Mouse (Mus musculus) stomach, postnatal 0 days (tissue): ENCODE results near the gene Rnasek. TPM values are rescaled to one million over a fixed set of nuclear protein-coding genes. Genes with fewer than 3 reads are reported as not detected.

Experiments
- ATAC-seq: fragments of 200-750 bp; cut with Nextera tagmentation; 2 replicates; pipeline ENCODE4 v1.8.0; 2017; ENCODE audit not compliant: low FRiP score, low TSS enrichment
- DNase-seq: peaks from one replicate; pipeline ENCODE4 v3.0.0-alpha.2; 2016; ENCODE audit warnings: low spot score
- H3K27ac ChIP-seq: fragments of 300-500 bp; sonication (generic); replicated peaks from 2 replicates; pipeline ENCODE4 v1.5.1; 2014; ENCODE audit warnings: mild to moderate bottlenecking, control low read depth
- H3K27me3 ChIP-seq: fragments of 300-500 bp; sonication (generic); 2 replicates; pipeline ENCODE4 v1.6.1; 2014; ENCODE audit warnings: low read length; ENCODE audit not compliant: control insufficient read depth, insufficient read depth
- H3K36me3 ChIP-seq: fragments of 300-500 bp; sonication (generic); 2 replicates; pipeline ENCODE4 v1.6.1; 2014; ENCODE audit warnings: low read length, mixed read lengths; ENCODE audit not compliant: control insufficient read depth, insufficient read depth
- H3K4me1 ChIP-seq: fragments of 300-500 bp; sonication (generic); replicated peaks from 2 replicates; pipeline ENCODE4 v1.6.1; 2014; ENCODE audit warnings: antibody characterized with exemption; ENCODE audit not compliant: control insufficient read depth, insufficient read depth
- H3K4me2 ChIP-seq: fragments of 300-500 bp; sonication (generic); replicated peaks from 2 replicates; pipeline ENCODE4 v1.6.1; 2014; ENCODE audit warnings: low read depth, mild to moderate bottlenecking, control low read depth, moderate library complexity
- H3K4me3 ChIP-seq: fragments of 300-500 bp; sonication (generic); 2 replicates; pipeline ENCODE4 v1.5.1; 2014; ENCODE audit warnings: low read depth, low read length, control low read depth
- H3K9ac ChIP-seq: fragments of 300-500 bp; sonication (generic); 2 replicates; pipeline ENCODE4 v1.6.1; 2014; ENCODE audit warnings: mild to moderate bottlenecking, low read length, control low read depth, mixed read lengths
- H3K9me3 ChIP-seq: fragments of 300-500 bp; sonication (generic); 2 replicates; pipeline ENCODE4 v1.6.1; 2016; ENCODE audit warnings: low read length; ENCODE audit not compliant: control insufficient read depth
- CTCF ChIP-seq: IDR thresholded peaks from 2 replicates; pipeline ENCODE4 v1.5.1; 2016; ENCODE audit warnings: antibody characterized with exemption, low read depth, mild to moderate bottlenecking, moderate library complexity
- EP300 ChIP-seq: optimal IDR thresholded peaks from 2 replicates; pipeline ENCODE3; 2016; ENCODE audit warnings: antibody characterized with exemption
- WGBS: fragments of 180-500 bp; shearing (Covaris S2); extraction: QIAGEN DNeasy Blood & Tissue Kit; methylation state at CpG from one replicate; pipeline ENCODE4 v1.1.7; 2014; 5-methylcytosine and 5-hydroxymethylcytosine counted together
- polyA plus RNA-seq: library from polyadenylated mRNA; unstranded; fragments of >200 nt; fragmentation: Nextera tagmentation; extraction: Ambion mirVana; gene quantifications from 2 replicates; pipeline ENCODE4 v1.2.1, GENCODE M21; 2015

Rnasek gene
- polyA plus RNA-seq, 1 experiment from 2014 or later = 326 TPM

DNA sequence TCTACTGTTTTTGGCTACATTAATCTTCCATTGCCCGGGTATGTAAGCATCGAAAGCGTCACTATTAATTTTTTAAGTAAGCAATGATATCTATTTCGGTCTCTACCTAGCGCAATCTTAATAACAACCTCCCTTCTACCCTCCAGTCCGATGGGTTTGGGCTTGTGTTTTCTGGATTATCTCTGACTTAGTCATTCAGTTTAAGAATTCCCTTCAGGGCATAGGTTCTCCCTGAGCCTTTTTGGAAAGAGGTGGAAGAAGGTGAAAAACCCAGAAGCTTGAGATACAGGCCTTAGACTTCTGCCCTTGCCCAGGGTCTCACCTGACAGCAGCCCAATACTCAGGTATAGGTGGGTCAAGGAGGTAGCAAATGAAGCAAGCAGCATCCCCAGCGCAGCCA lies 19.8 kb downstream of the Rnasek start:
- peak overlapping the region; percentile 92 for H3K4me2 ChIP-seq
- H3K9me3 ChIP-seq = no peaks in the 10 kb centered on the region
- H3K9ac ChIP-seq = peak overlapping the region; percentile 67
- H3K4me1 ChIP-seq = no peaks in the 10 kb centered on the region
- DNase-seq = no peak
- H3K4me3 ChIP-seq = peak overlapping the region; percentile 48
- H3K27ac ChIP-seq = peak overlapping the region; percentile 84
- TF ChIP-seq EP300 (no peak), CTCF (no peak)
- 55% methylated on average over 7 of the region's 7 CpGs for WGBS
- no peak for ATAC-seq
- H3K36me3 ChIP-seq = no peaks in the 10 kb centered on the region
- no peaks in the 10 kb centered on the region for H3K27me3 ChIP-seq

DNA sequence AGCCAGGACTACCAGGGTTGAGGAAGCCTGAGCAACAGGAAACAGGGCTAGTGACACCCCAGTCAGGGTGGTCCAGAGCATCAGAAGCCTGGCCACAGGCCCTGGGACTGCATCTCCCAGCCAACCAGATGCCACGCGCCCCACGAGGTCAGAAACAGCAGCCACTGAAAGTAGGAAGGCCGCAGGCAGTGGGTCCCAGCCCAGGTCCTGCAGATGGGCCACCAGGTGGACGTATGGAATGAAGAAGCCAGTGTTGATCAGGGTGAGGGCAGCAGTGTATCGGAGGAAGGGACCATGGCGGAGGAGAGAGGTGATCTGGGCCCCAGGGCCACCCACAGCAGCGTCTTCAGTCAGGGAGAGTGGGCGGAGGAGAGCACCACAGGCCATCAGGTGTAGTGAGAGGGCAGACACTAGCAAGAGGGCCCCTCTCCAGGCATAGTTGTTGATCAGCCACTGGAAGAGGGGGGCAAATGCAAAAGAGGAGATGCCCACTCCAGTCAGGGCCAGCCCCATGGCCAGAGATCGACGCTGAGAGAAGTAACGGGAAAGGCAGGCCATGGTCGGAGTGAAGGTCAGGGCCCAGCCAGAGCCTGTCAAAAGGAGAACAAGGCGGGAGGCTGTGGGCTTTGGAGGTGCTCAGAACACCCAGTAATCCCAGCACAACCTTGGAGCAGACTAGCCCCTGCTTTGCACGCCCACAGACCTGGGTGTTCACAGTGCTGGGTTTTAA lies 20.7 kb downstream of the Rnasek start:
- no peak for ATAC-seq
- peaks cover 3% of the 10 kb centered on the region; the same call in 1 of the 2 replicates for H3K27me3 ChIP-seq
- H3K36me3 ChIP-seq = no peaks in the 10 kb centered on the region
- no peak overlapping the region for H3K27ac ChIP-seq
- TF ChIP-seq CTCF = no peak
- H3K4me3 ChIP-seq = no peak overlapping the region
- H3K9ac ChIP-seq = no peak overlapping the region
- 89% methylated on average over 15 of the region's 15 CpGs for WGBS
- H3K9me3 ChIP-seq = no peaks in the 10 kb centered on the region
- H3K4me1 ChIP-seq = peaks cover 3% of the 10 kb centered on the region; the same call in 1 of the 2 replicates
- no peak for DNase-seq
- no peak overlapping the region for H3K4me2 ChIP-seq

DNA sequence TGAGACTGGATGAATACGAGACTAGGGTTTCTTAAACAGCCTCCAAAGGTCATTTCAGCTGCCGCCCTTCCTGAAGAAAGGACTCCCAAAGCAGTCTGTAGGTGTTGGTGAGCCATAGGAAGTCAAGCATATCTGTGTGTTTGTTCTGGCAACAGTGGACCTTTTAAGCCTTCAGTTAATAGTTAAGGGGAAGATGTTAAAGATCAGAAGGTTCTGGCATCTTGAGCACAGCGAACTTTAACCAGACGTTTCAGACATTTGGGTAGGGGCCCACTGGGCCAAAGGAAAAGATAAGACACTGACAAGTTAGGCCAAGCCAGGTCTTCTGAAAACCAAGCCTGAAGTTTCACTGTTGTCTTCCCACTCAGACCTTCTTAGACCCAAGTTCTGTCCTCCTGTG lies 21.6 kb downstream of the Rnasek start:
- TF ChIP-seq EP300 = no peak
- no peak for TF ChIP-seq CTCF
- Histone ChIP-seq H3K4me2 (no peak overlapping the region), H3K4me1 (peaks cover 3% of the 10 kb centered on the region; the same call in 1 of the 2 replicates), H3K27me3 (peaks cover 3% of the 10 kb centered on the region; the same call in 1 of the 2 replicates), H3K27ac (no peak overlapping the region), H3K36me3 (no peaks in the 10 kb centered on the region), H3K9me3 (no peaks in the 10 kb centered on the region), H3K4me3 (no peak overlapping the region), H3K9ac (no peak overlapping the region)
- no peak for ATAC-seq
- no peak for DNase-seq
- WGBS = 59% methylated on average over 4 of the region's 4 CpGs

DNA sequence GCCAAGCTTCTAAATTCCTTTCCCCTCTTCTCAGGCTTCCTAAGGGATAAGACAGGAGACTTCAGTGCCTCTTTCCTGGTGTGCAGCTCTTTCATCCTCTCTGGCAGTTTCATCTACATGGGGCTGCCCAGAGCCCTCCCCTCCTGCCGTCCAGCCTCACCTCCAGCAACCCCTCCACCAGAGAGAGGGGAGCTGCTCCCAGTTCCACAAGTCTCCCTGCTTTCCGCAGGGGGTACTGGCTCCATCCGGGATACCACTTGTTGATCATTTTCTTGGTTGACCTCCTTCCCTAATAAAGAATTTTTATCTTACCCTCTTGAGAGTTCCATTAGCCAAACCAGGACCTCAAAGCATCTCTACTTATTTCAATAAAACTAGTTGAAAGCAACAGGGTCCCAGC lies 23.5 kb downstream of the Rnasek start:
- H3K36me3 ChIP-seq = no peaks in the 10 kb centered on the region
- peaks cover 3% of the 10 kb centered on the region; the same call in 1 of the 2 replicates for H3K27me3 ChIP-seq
- H3K27ac ChIP-seq = no peak overlapping the region
- no peak overlapping the region for H3K4me2 ChIP-seq
- no peak overlapping the region for H3K9ac ChIP-seq
- ATAC-seq = no peak
- no peaks in the 10 kb centered on the region for H3K9me3 ChIP-seq
- H3K4me1 ChIP-seq = peaks cover 3% of the 10 kb centered on the region; the same call in 1 of the 2 replicates
- no peak for TF ChIP-seq CTCF
- no peak for TF ChIP-seq EP300
- WGBS = 66% methylated on average over 3 of the region's 3 CpGs
- DNase-seq = no peak
- H3K4me3 ChIP-seq = no peak overlapping the region

DNA sequence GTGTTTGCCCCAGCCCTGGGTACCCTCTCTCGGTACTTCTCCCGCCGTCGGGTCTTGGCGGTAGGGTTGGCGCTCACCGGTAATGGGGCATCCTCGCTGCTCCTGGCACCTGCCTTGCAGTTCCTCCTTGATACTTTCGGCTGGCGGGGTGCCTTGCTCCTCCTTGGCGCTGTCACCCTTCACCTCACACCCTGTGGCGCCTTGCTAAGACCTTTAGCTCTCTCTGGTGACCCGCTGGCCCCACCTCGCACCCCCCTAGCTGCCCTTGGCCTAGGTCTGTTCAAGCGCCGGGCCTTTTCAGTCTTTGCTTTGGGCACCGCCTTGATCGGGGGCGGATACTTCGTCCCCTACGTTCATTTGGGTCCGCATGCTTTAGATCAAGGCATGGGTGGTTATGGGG lies 24.3 kb downstream of the Rnasek start:
- no peak overlapping the region for H3K4me3 ChIP-seq
- peaks cover 3% of the 10 kb centered on the region; the same call in 1 of the 2 replicates for H3K4me1 ChIP-seq
- TF ChIP-seq EP300 = no peak
- TF ChIP-seq CTCF = no peak
- peaks cover 3% of the 10 kb centered on the region; the same call in 1 of the 2 replicates for H3K27me3 ChIP-seq
- 30% methylated on average over 22 of the region's 22 CpGs for WGBS
- no peak for DNase-seq
- H3K36me3 ChIP-seq = no peaks in the 10 kb centered on the region
- H3K27ac ChIP-seq = no peak overlapping the region
- H3K4me2 ChIP-seq = no peak overlapping the region
- no peaks in the 10 kb centered on the region for H3K9me3 ChIP-seq
- no peak overlapping the region for H3K9ac ChIP-seq
- ATAC-seq = no peak

DNA sequence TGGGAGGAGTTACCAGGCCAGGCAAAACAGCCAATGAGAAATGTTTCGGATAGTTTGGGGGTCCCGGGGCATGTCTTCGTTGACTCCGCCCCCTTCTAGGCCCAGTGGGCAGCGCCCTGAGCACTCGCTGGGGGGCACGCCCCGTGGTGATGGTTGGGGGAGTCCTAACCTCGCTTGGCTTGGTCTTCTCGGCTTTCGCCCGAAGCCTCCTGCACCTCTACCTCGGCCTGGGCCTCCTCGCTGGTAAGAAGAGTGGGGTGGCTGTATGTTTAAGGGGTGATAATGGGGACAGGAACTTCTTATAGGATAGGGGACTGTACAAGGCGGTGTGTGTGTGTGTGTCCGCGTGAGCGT lies 24.8 kb downstream of the Rnasek start:
- H3K4me3 ChIP-seq = 0 out of 2 replicates have a peak overlapping the region, but pooled peaks have one; percentile 6
- DNase-seq (no peak), ATAC-seq (no peak)
- 18% methylated on average over 18 of the region's 18 CpGs for WGBS
- H3K9ac ChIP-seq = no peak overlapping the region
- H3K36me3 ChIP-seq = no peaks in the 10 kb centered on the region
- TF ChIP-seq CTCF (no peak), EP300 (no peak)
- peak overlapping the region; percentile 58 for H3K4me2 ChIP-seq
- no peak overlapping the region for H3K27ac ChIP-seq
- H3K4me1 ChIP-seq = peaks cover 3% of the 10 kb centered on the region; the same call in 1 of the 2 replicates
- H3K9me3 ChIP-seq = no peaks in the 10 kb centered on the region
- H3K27me3 ChIP-seq = peaks cover 3% of the 10 kb centered on the region; the same call in 1 of the 2 replicates
